Mouse (Mus musculus): ENCODE results near the gene Sco2.
A peak's percentile ranks its signal among the peaks of the same experiment; 100 is the strongest.

DNA sequence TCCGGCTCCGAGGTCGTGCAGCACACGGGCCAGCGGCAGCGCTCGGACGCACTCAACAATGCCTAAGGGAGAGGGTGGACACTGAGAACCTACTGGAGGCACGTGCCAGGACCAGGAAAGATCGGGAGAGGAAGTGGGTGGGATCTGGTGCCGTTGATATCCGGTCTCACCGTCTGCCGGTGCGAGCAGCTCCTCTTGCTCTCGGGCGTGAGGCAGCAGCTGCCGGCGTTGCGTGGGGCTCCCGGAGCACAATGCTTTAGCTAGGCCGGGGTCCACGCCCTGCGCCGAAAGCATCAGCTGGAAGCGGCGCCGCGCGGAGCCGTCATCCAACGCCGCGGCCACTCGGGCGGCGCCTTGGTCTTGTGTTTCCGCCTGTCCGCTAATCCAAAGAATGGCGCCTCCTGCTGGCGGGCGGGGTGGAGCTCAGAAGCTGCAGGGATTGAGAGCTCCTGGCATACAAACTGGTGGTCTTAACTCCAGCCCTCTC is at the start of gene Sco2:
- TF ChIP-seq POLR2A (IDR thresholded peaks at IDR 0.05; ENCODE audit: low read depth, low read length), result peak; percentile 60; the same call in 1 of the 2 replicates
- TF ChIP-seq CTCF (IDR thresholded peaks at IDR 0.05; ENCODE audit: extremely low read depth, insufficient read depth, insufficient read length, insufficient replicate concordance), result peak; percentile 84
